Mouse (Mus musculus) stomach, postnatal 0 days (tissue): ENCODE results near the gene Cul9. TPM values are rescaled to one million over a fixed set of nuclear protein-coding genes. Genes with fewer than 3 reads are reported as not detected.
"Not testable (repeated sequence)": the region's sequence is repeated elsewhere in the genome, so short reads cannot be mapped to it uniquely, and the experiment has no call there.

Source experiments
- ATAC-seq: fragments of 200-750 bp; cut with Nextera tagmentation; 2 replicates; pipeline ENCODE4 v1.8.0; 2017; ENCODE audit not compliant: low FRiP score, low TSS enrichment
- DNase-seq: peaks from one replicate; pipeline ENCODE4 v3.0.0-alpha.2; 2016; ENCODE audit warnings: low spot score
- H3K27ac ChIP-seq: fragments of 300-500 bp; sonication (generic); replicated peaks from 2 replicates; pipeline ENCODE4 v1.5.1; 2014; ENCODE audit warnings: mild to moderate bottlenecking, control low read depth
- H3K27me3 ChIP-seq: fragments of 300-500 bp; sonication (generic); 2 replicates; pipeline ENCODE4 v1.6.1; 2014; ENCODE audit warnings: low read length; ENCODE audit not compliant: control insufficient read depth, insufficient read depth
- H3K36me3 ChIP-seq: fragments of 300-500 bp; sonication (generic); 2 replicates; pipeline ENCODE4 v1.6.1; 2014; ENCODE audit warnings: low read length, mixed read lengths; ENCODE audit not compliant: control insufficient read depth, insufficient read depth
- H3K4me1 ChIP-seq: fragments of 300-500 bp; sonication (generic); replicated peaks from 2 replicates; pipeline ENCODE4 v1.6.1; 2014; ENCODE audit warnings: antibody characterized with exemption; ENCODE audit not compliant: control insufficient read depth, insufficient read depth
- H3K4me2 ChIP-seq: fragments of 300-500 bp; sonication (generic); replicated peaks from 2 replicates; pipeline ENCODE4 v1.6.1; 2014; ENCODE audit warnings: low read depth, mild to moderate bottlenecking, control low read depth, moderate library complexity
- H3K4me3 ChIP-seq: fragments of 300-500 bp; sonication (generic); 2 replicates; pipeline ENCODE4 v1.5.1; 2014; ENCODE audit warnings: low read depth, low read length, control low read depth
- H3K9ac ChIP-seq: fragments of 300-500 bp; sonication (generic); 2 replicates; pipeline ENCODE4 v1.6.1; 2014; ENCODE audit warnings: mild to moderate bottlenecking, low read length, control low read depth, mixed read lengths
- H3K9me3 ChIP-seq: fragments of 300-500 bp; sonication (generic); 2 replicates; pipeline ENCODE4 v1.6.1; 2016; ENCODE audit warnings: low read length; ENCODE audit not compliant: control insufficient read depth
- CTCF ChIP-seq: IDR thresholded peaks from 2 replicates; pipeline ENCODE4 v1.5.1; 2016; ENCODE audit warnings: antibody characterized with exemption, low read depth, mild to moderate bottlenecking, moderate library complexity
- EP300 ChIP-seq: optimal IDR thresholded peaks from 2 replicates; pipeline ENCODE3; 2016; ENCODE audit warnings: antibody characterized with exemption
- WGBS: fragments of 180-500 bp; shearing (Covaris S2); extraction: QIAGEN DNeasy Blood & Tissue Kit; methylation state at CpG from one replicate; pipeline ENCODE4 v1.1.7; 2014; 5-methylcytosine and 5-hydroxymethylcytosine counted together
- polyA plus RNA-seq: library from polyadenylated mRNA; unstranded; fragments of >200 nt; fragmentation: Nextera tagmentation; extraction: Ambion mirVana; gene quantifications from 2 replicates; pipeline ENCODE4 v1.2.1, GENCODE M21; 2015

Gene Cul9
- polyA plus RNA-seq, 1 experiment from 2014 or later: 1.9 TPM

DNA sequence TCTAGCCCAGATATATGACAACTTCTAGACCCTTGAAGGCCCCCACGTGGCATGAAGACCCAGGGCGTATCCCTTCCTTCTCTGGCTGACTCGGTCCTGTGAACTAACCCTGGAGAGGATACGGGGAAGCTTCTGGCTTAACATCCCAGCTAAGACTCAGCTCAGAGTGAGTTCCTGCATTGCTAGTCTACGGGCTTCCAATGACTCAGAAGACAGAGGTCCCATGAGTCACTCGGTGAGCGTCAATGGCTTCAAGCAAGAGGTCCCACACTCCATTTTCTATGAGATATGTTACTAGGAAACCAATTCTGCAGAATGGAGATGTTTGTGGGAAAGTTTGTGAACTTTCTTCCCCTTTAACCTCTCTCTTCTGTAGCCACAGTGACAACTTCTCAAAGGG, 28.3 kb upstream of the Cul9 start:
- H3K36me3 ChIP-seq: peaks cover 33% of the 10 kb centered on the region
- no peak overlapping the region for H3K9ac ChIP-seq
- WGBS: 81% methylated on average over 7 of the region's 7 CpGs

DNA sequence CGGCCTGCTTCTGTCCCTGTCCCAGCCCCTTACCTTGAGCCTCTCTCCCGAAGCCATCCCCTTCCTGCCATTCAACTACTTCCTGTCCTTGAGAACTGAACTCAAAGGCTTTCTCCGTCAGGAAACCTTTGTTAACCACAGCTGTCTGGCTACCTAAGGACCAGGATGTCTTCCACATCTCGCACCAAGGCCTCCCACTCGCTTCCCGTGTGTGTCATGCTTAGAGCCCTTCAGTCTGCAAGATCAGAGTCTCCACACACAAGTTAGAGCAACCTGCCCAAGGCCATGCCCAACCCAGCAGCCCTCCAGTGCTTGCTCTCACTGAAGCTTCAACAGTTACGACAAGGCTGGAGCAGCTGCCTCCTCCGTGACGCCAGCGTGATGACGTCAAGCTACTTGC, 24.8 kb upstream of the Cul9 start:
- Histone ChIP-seq H3K4me2 (no peak overlapping the region), H3K27me3 (no peaks in the 10 kb centered on the region), H3K27ac (peak overlapping the region; percentile 69), H3K36me3 (peaks cover 27% of the 10 kb centered on the region), H3K9me3 (no peaks in the 10 kb centered on the region), H3K4me1 (no peaks in the 10 kb centered on the region), H3K4me3 (no peak overlapping the region), H3K9ac (no peak overlapping the region)
- ATAC-seq (no peak), DNase-seq (no peak)
- TF ChIP-seq CTCF: no peak
- no peak for TF ChIP-seq EP300
- WGBS: 80% methylated on average over 11 of the region's 11 CpGs

More for the DNA sequence above, 28.3 kb upstream of the Cul9 start:
- Histone ChIP-seq H3K4me1 (no peaks in the 10 kb centered on the region), H3K9me3 (no peaks in the 10 kb centered on the region), H3K27me3 (no peaks in the 10 kb centered on the region), H3K4me2 (no peak overlapping the region), H3K4me3 (no peak overlapping the region), H3K27ac (no peak overlapping the region)
- ATAC-seq (no peak), DNase-seq (no peak)
- no peak for TF ChIP-seq CTCF
- TF ChIP-seq EP300: no peak

DNA sequence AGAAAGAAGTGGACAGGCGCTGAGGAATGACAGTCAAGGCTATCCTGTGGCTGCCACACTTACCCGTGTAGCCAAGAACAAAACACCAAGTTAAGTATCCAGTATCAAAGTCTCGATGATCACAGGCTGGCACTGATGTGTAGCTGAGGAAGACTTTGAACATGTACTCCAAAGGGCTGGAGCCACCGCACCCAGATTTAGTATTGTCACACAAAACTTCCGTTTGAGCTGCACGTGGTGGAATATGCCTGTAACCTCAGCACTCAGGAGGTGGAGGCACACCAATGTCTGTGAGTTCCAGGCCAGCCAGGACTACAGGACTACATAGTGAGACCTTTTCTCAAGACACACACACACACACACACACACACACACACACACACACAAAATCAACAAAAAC, 13.0 kb upstream of the Cul9 start:
- DNase-seq (no peak), ATAC-seq (no peak)
- Histone ChIP-seq H3K9ac (no peak overlapping the region), H3K4me2 (no peak overlapping the region), H3K27me3 (no peaks in the 10 kb centered on the region), H3K27ac (no peak overlapping the region), H3K36me3 (no peaks in the 10 kb centered on the region), H3K9me3 (no peaks in the 10 kb centered on the region), H3K4me3 (no peak overlapping the region), H3K4me1 (no peaks in the 10 kb centered on the region)
- WGBS: 74% methylated on average over 6 of the region's 6 CpGs
- TF ChIP-seq EP300 (no peak), CTCF (no peak)

DNA sequence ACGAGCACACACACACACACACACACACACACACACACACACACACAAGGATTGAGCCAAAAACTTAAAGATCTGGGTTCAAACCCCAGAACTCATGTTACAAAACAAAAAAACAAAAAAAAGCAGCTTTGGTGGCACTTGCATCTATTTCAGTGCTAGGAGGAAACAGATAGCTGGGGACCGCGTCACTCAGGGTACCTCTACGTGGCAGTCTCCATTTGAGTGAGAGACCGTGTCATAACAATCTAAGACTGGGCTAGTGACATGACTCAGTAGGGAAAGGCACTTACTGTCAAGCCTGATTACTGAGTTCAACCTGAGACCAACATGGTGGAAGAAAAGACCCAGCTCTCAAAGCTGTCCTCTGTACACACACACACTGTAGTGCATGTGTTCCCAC, 12.0 kb upstream of the Cul9 start:
- Histone ChIP-seq H3K9me3 (no peaks in the 10 kb centered on the region), H3K27ac (no peak overlapping the region), H3K9ac (no peak overlapping the region), H3K4me2 (no peak overlapping the region), H3K27me3 (no peaks in the 10 kb centered on the region), H3K4me1 (peaks cover 5% of the 10 kb centered on the region; the same call in 1 of the 2 replicates), H3K36me3 (no peaks in the 10 kb centered on the region), H3K4me3 (no peak overlapping the region)
- DNase-seq (no peak), ATAC-seq (no peak)
- WGBS: 82% methylated on average over 5 of the region's 5 CpGs
- no peak for TF ChIP-seq EP300

DNA sequence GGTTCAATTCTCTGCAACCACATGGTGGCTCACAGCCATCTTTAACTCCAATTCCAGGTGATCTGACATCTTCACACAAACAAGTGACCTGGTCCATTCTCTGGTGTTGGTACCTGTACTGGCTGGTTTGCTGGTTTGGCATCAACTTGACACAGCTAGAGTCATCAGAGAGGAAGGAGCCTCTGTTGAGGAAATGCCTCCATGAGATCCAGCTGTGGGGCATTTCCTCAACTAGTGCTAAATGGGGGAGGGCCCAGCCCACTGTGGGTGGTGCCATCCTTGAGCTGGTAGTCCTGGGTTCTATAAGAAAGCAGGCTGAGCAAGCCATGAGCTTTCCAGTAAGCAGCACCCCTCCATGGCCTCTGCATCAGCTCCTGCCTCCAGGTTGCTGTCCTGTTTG, 11.1 kb upstream of the Cul9 start:
- Histone ChIP-seq H3K4me2 (peak overlapping the region; percentile 90; the same call in 1 of the 2 replicates), H3K27ac (peak overlapping the region; percentile 87)
- not testable (repeated sequence) for H3K4me3 ChIP-seq, H3K9me3 ChIP-seq, DNase-seq, H3K9ac ChIP-seq, H3K27me3 ChIP-seq, H3K36me3 ChIP-seq, H3K4me1 ChIP-seq, ATAC-seq

DNA sequence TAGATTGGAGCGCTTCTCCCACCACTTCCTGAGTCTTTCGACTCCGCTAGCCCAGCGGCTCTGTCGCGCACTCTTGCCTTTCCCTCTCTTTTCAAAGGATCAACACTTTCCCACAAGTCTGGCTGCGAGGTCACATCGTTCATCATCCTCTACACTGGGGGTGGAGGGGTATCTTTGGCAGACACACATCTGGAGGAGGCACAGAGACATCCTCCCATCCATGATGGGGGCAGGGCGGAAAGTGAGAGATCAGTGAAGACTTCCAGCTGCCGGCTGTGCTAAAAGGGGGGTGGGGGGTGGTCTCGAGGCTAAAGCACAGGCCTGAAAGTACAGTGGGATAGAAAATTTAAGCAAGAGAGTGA, 10.4 kb upstream of the Cul9 start:
- Histone ChIP-seq H3K4me1 (peaks cover 9% of the 10 kb centered on the region; the same call in 1 of the 2 replicates), H3K4me3 (peak overlapping the region; percentile 99), H3K9me3 (no peaks in the 10 kb centered on the region), H3K36me3 (peaks cover under 1% of the 10 kb centered on the region), H3K9ac (peak overlapping the region; percentile 59), H3K27ac (peak overlapping the region; percentile 87), H3K4me2 (peak overlapping the region; percentile 90), H3K27me3 (no peaks in the 10 kb centered on the region)
- WGBS: 1% methylated on average over 11 of the region's 11 CpGs
- DNase-seq (no peak), ATAC-seq (peak; percentile 2)
- TF ChIP-seq EP300 (peak; percentile 41), CTCF (no peak)
